Mouse (Mus musculus): ENCODE results near the gene Specc1l.

Gene Specc1l

GRCm38 (mm10) chr10:75211807-75212645 is at the start of gene Specc1l:
Gene Specc1l, plus strand, starts transcription at chr10:75212073.
- peak; percentile 98 for DNase-seq (ENCODE audit: low spot score)

GRCm38 (mm10) chr10:75165825-75166481 is 45.9 kb upstream of the Specc1l start:
- DNase-seq (ENCODE audit: low spot score): no peak

GRCm38 (mm10) chr10:75166601-75167000 is 45.3 kb upstream of the Specc1l start:
- no peak for DNase-seq (ENCODE audit: low spot score)

- DNase-seq (ENCODE audit: low spot score): no peak
Observed at GRCm38 (mm10) chr10:75170207-75170850, 41.5 kb upstream of the Specc1l start.

- no peak for DNase-seq (ENCODE audit: low spot score)
Observed at GRCm38 (mm10) chr10:75173056-75173455, 38.8 kb upstream of the Specc1l start.

GRCm38 (mm10) chr10:75173712-75174111 is 38.2 kb upstream of the Specc1l start:
- no peak for DNase-seq (ENCODE audit: low spot score)

GRCm38 (mm10) chr10:75176494-75176893 is 35.4 kb upstream of the Specc1l start:
- no peak for DNase-seq (ENCODE audit: low spot score)

GRCm38 (mm10) chr10:75178911-75179310 is 33.0 kb upstream of the Specc1l start:
- no peak for DNase-seq (ENCODE audit: low spot score)

- peak; percentile 73 for DNase-seq (ENCODE audit: low spot score)
Observed at GRCm38 (mm10) chr10:75182151-75182774, 29.6 kb upstream of the Specc1l start.

- DNase-seq (ENCODE audit: low spot score): no peak
Observed at GRCm38 (mm10) chr10:75184826-75185225, 27.0 kb upstream of the Specc1l start.

GRCm38 (mm10) chr10:75186551-75186950 is 25.3 kb upstream of the Specc1l start:
- no peak for DNase-seq (ENCODE audit: low spot score)

GRCm38 (mm10) chr10:75187366-75188056 is 24.4 kb upstream of the Specc1l start:
- no peak for DNase-seq (ENCODE audit: low spot score)

- DNase-seq (ENCODE audit: low spot score): no peak
Observed at GRCm38 (mm10) chr10:75191647-75192046, 20.2 kb upstream of the Specc1l start.

GRCm38 (mm10) chr10:75197817-75198216 is 14.1 kb upstream of the Specc1l start:
- no peak for DNase-seq (ENCODE audit: low spot score)

GRCm38 (mm10) chr10:75200733-75201132 is 11.1 kb upstream of the Specc1l start:
- no peak for DNase-seq (ENCODE audit: low spot score)

GRCm38 (mm10) chr10:75206192-75206591 is 5.7 kb upstream of the Specc1l start:
- no peak for DNase-seq (ENCODE audit: low spot score)

- no peak for DNase-seq (ENCODE audit: low spot score)
Observed at GRCm38 (mm10) chr10:75210841-75211240, 1.0 kb upstream of the Specc1l start.

- peak; percentile 4 for DNase-seq (ENCODE audit: low spot score)
Observed at GRCm38 (mm10) chr10:75212981-75213380, 1.1 kb downstream of the Specc1l start.

GRCm38 (mm10) chr10:75220722-75221121 is 8.8 kb downstream of the Specc1l start:
- DNase-seq (ENCODE audit: low spot score): no peak

GRCm38 (mm10) chr10:75221936-75222610 is 10.2 kb downstream of the Specc1l start:
- DNase-seq (ENCODE audit: low spot score): no peak

GRCm38 (mm10) chr10:75222611-75222998 is 10.7 kb downstream of the Specc1l start:
- no peak for DNase-seq (ENCODE audit: low spot score)
